Mouse (Mus musculus) CH12.LX (cell line): ENCODE measurements around the gene Fgf22. TPM values are rescaled to one million over a fixed set of nuclear protein-coding genes. Genes with fewer than 3 reads are reported as not detected.

Experiments used
- DNase-seq: peaks from one replicate; pipeline ENCODE4 v3.0.0-alpha.2; 2013; ENCODE audit errors: extremely low read depth
- H3K27ac ChIP-seq: 2 replicates; pipeline ENCODE4 v1.5.1; 2012; ENCODE audit warnings: low read depth, mild to moderate bottlenecking, control low read depth, moderate library complexity; ENCODE audit not compliant: insufficient read depth
- H3K27me3 ChIP-seq: replicated peaks from 2 replicates; pipeline ENCODE3; 2012; ENCODE audit warnings: inconsistent platforms
- H3K36me3 ChIP-seq, 2 experiments: replicated peaks in 1 of 2; 2 replicates each; pipeline versions ENCODE3 to v1.6.1; 2012; ENCODE audit warnings: inconsistent platforms in 1 of 2, low read length in 1 of 2, mild to moderate bottlenecking in 1 of 2, mixed read lengths in 1 of 2, moderate library complexity in 1 of 2; ENCODE audit not compliant: control insufficient read depth in 1 of 2, insufficient read depth in 1 of 2
- H3K4me1 ChIP-seq, 2 experiments: 2 replicates each; pipeline ENCODE4 v1.6.1; 2012; ENCODE audit warnings: inconsistent platforms in 1 of 2, moderate library complexity in 1 of 2; ENCODE audit not compliant: insufficient read depth in 2 of 2, control insufficient read depth in 1 of 2
- H3K4me2 ChIP-seq: 2 replicates; pipeline ENCODE4 v1.6.1; 2012; ENCODE audit warnings: low read depth, mild to moderate bottlenecking, control low read depth; ENCODE audit not compliant: poor library complexity, insufficient read depth, severe bottlenecking
- H3K4me3 ChIP-seq, 3 experiments: fragments of 150-350 bp in 1 of 3; sonication (generic) in 1 of 3; replicated peaks in 1 of 3; 2 replicates each; pipeline versions ENCODE3 to v1.5.1; 2011 to 2012; ENCODE audit warnings: low read depth in 2 of 3, low read length in 2 of 3, mild to moderate bottlenecking in 2 of 3, moderate library complexity in 2 of 3, control low read depth in 1 of 3, improper control_type of control experiment in 1 of 3, inconsistent platforms in 1 of 3, mixed read lengths in 1 of 3; ENCODE audit not compliant: poor library complexity in 1 of 3
- H3K79me2 ChIP-seq: replicated peaks from 2 replicates; pipeline ENCODE4 v1.6.1; 2012; ENCODE audit warnings: mild to moderate bottlenecking, moderate library complexity; ENCODE audit not compliant: control insufficient read depth, poor library complexity, insufficient read depth, severe bottlenecking; ENCODE audit errors: extremely low read depth
- H3K9ac ChIP-seq: 2 replicates; pipeline ENCODE4 v1.6.1; 2012; ENCODE audit warnings: low read depth, mild to moderate bottlenecking, control low read depth, moderate library complexity; ENCODE audit not compliant: insufficient read depth
- H3K9me3 ChIP-seq: replicated peaks from 2 replicates; pipeline ENCODE3; 2012; ENCODE audit warnings: low read length, inconsistent platforms, mixed read lengths
- BHLHE40 ChIP-seq: IDR thresholded peaks from 2 replicates; pipeline ENCODE4 v1.6.1; 2011; ENCODE audit warnings: mild to moderate bottlenecking, low read depth, low read length, improper control_type of control experiment
- EP300 ChIP-seq: IDR thresholded peaks from 2 replicates; pipeline ENCODE4 v1.6.1; 2011; ENCODE audit warnings: low read length, improper control_type of control experiment
- GABPA ChIP-seq: IDR thresholded peaks from 2 replicates; pipeline ENCODE4 v1.6.1; 2012; ENCODE audit warnings: low read depth, low read length, improper control_type of control experiment, inconsistent platforms; ENCODE audit not compliant: insufficient replicate concordance
- IRF4 ChIP-seq: IDR thresholded peaks from 2 replicates; pipeline ENCODE4 v1.6.1; 2014; ENCODE audit warnings: low read depth, mild to moderate bottlenecking, inconsistent platforms, low read length, improper control_type of control experiment
- JUND ChIP-seq: conservative IDR thresholded peaks from 2 replicates; pipeline ENCODE4 v1.6.1; 2011; ENCODE audit warnings: low read depth, low read length, improper control_type of control experiment
- KAT2A ChIP-seq: IDR thresholded peaks from 2 replicates; pipeline ENCODE4 v1.6.1; 2012; ENCODE audit warnings: low read length, improper control_type of control experiment, inconsistent platforms; ENCODE audit not compliant: insufficient replicate concordance
- MAFK ChIP-seq: IDR thresholded peaks from 2 replicates; pipeline ENCODE4 v1.6.1; 2011; ENCODE audit warnings: low read length, improper control_type of control experiment; ENCODE audit not compliant: insufficient replicate concordance
- MXI1 ChIP-seq: IDR thresholded peaks from 2 replicates; pipeline ENCODE4 v1.6.1; 2011; ENCODE audit warnings: mild to moderate bottlenecking, low read depth, low read length, improper control_type of control experiment
- MYC ChIP-seq: IDR thresholded peaks from 2 replicates; pipeline ENCODE4 v1.6.1; 2011; ENCODE audit warnings: low read depth, mild to moderate bottlenecking, improper control_type of control experiment, low read length
- NELFE ChIP-seq: IDR thresholded peaks from 2 replicates; pipeline ENCODE4 v1.6.1; 2011; ENCODE audit warnings: low read depth, low read length, improper control_type of control experiment
- RAD21 ChIP-seq: IDR thresholded peaks from 2 replicates; pipeline ENCODE4 v1.6.1; 2011; ENCODE audit warnings: low read depth, mild to moderate bottlenecking, low read length, improper control_type of control experiment, moderate library complexity
- SIN3A ChIP-seq: IDR thresholded peaks from 2 replicates; pipeline ENCODE4 v1.6.1; 2012; ENCODE audit warnings: low read length, improper control_type of control experiment, inconsistent platforms
- SMC3 ChIP-seq: IDR thresholded peaks from 2 replicates; pipeline ENCODE4 v1.6.1; 2011; ENCODE audit warnings: low read depth, low read length, improper control_type of control experiment
- TBP ChIP-seq: conservative IDR thresholded peaks from 2 replicates; pipeline ENCODE4 v1.6.1; 2011; ENCODE audit warnings: low read depth, low read length, improper control_type of control experiment
- TCF12 ChIP-seq: IDR thresholded peaks from 2 replicates; pipeline ENCODE4 v1.6.1; 2014; ENCODE audit warnings: low read depth, mild to moderate bottlenecking, inconsistent platforms, low read length, improper control_type of control experiment
- ZMIZ1 ChIP-seq: IDR thresholded peaks from 2 replicates; pipeline ENCODE4 v1.6.1; 2012; ENCODE audit warnings: low read depth, mild to moderate bottlenecking, inconsistent platforms, low read length, improper control_type of control experiment
- dilution Hi-C: fragments of 300-500 bp; cut with MboI; formaldehyde crosslinking; loops from 2 replicates; pipeline ENCODE4 v1.14.3; 2020; ENCODE audit warnings: low sequenced_read_pairs; ENCODE audit not compliant: extremely low pct_unique_long_range_greater_than_20kb, extremely low pct_ligation_motif_present
- in situ Hi-C: fragments of 300-500 bp; cut with MboI; formaldehyde crosslinking; loops from 3 replicates; pipeline ENCODE4 v1.14.3; 2019; ENCODE audit warnings: low sequenced_read_pairs, low pct_ligation_motif_present, low pct_unique_long_range_greater_than_20kb, mixed read lengths
- polyA plus RNA-seq: library from polyadenylated mRNA; unstranded; fragments of >175 nt; gene quantifications from 2 replicates; pipeline ENCODE4 v1.2.1, GENCODE M21; 2012; ENCODE audit warnings: low read depth; ENCODE audit not compliant: insufficient read length
- total RNA-seq, 2 experiments: library from RNA; depleted of rRNA; stranded (reverse); fragments of 300-350 nt in 1 of 2; fragments of >200 nt in 1 of 2; gene quantifications; 2 replicates each; pipeline ENCODE4 v1.2.3; 2012 to 2014

Fgf22 gene
- total and polyA plus RNA-seq, 3 experiments, result not detected

DNA sequence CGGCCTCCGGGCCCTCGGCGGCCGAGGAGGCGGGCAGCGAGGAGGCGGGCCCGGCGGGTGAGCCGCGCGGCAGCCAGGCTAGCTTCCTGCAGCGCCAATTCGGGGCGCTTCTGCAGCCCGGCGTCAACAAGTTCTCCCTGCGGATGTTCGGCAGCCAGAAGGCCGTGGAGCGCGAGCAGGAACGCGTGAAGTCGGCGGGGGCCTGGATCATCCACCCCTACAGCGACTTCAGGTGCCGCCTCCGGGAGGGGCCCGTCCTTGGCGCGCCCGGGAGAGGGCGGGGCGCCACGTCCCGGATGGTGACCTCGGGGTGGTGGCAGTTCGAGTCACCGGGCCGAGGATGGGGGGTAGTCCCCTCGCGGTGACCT lies 37.9 kb upstream of the Fgf22 start:
- Histone ChIP-seq H3K9me3 (peaks cover 3% of the 10 kb centered on the region), H3K4me3 (peak overlapping the region in 2 of 3 experiments; percentile 33 to 54), H3K27me3 (peaks cover 71% of the 10 kb centered on the region), H3K36me3 (peaks cover 2 to 6% of the 10 kb centered on the region in 2 experiments), H3K27ac (no peak overlapping the region), H3K9ac (peak overlapping the region; percentile 35; the same call in 1 of the 2 replicates), H3K4me1 (peaks cover 8 to 10% of the 10 kb centered on the region in 2 experiments), H3K4me2 (peak overlapping the region; percentile 76), H3K79me2 (no peaks in the 10 kb centered on the region)
- in situ Hi-C loops, result no loop called here
- DNase-seq, result no peak
- dilution Hi-C loops, result no loop called here
- TF ChIP-seq ZMIZ1 (no peak), SMC3 (no peak), GABPA (no peak), IRF4 (no peak)

- H3K9me3 ChIP-seq, result peaks cover 3% of the 10 kb centered on the region
- H3K9ac ChIP-seq, result no peak overlapping the region
- H3K4me3 ChIP-seq, result no peak overlapping the region
- peaks cover 79% of the 10 kb centered on the region for H3K27me3 ChIP-seq
- H3K79me2 ChIP-seq, result no peaks in the 10 kb centered on the region
- peak; percentile 52 for DNase-seq
- H3K36me3 ChIP-seq, result no peaks in the 10 kb centered on the region
- H3K4me2 ChIP-seq, result no peak overlapping the region
- H3K27ac ChIP-seq, result no peak overlapping the region
- peaks cover 8 to 15% of the 10 kb centered on the region in 2 experiments for H3K4me1 ChIP-seq
- dilution Hi-C loops (no loop called here), in situ Hi-C loops (no loop called here)
- no peak for TF ChIP-seq RAD21
- TF ChIP-seq NELFE, result no peak
- TF ChIP-seq MXI1, result peak; percentile 38; the same call in 1 of the 2 replicates
- no peak for TF ChIP-seq KAT2A
- TF ChIP-seq MYC, result no peak
- TF ChIP-seq TCF12, result no peak
- no peak for TF ChIP-seq BHLHE40
- TF ChIP-seq EP300, result no peak
- no peak for TF ChIP-seq JUND
- no peak for TF ChIP-seq MAFK
- no peak for TF ChIP-seq TBP
- TF ChIP-seq SIN3A, result peak; percentile 65
These were observed 37.1 kb upstream of the Fgf22 start for GRCm38 (mm10) chr10:79717640-79718357.
